Comparison of ENCODE assay signal across 9 mouse cellular contexts in genomic region chr9:61164501-61165251, GRCm38 (mm10).
DNase-seq lines count a peak whose midpoint lies in the region; ATAC-seq and TF ChIP-seq lines count a peak whose summit lies in the region.
"Had no signal": no experiment of that assay in that cellular context is flagged by ENCODE, and none has a peak within 500 bp of the region (broad histone marks: within the 10 kb centered on the region; RNA-seq: fewer than 3 reads in every experiment).

No protein-coding gene starts in this region.

- H3K4me3 ChIP-seq in cerebellum, adult 2 months (replicated peaks; ENCODE audit: insufficient read depth, low read depth, low read length) = no peak overlapping the region
- no peak overlapping the region for H3K4me3 ChIP-seq in limb, embryonic 11.5 days (ENCODE audit: low read depth, low read length)
- no peak overlapping the region for H3K4me3 ChIP-seq in stomach, postnatal 0 days (ENCODE audit: low read depth, low read length)
- H3K4me3 ChIP-seq: megakaryocyte, embryonic 14.5 days had no signal

- TF ChIP-seq CTCF in cerebellum, adult 2 months (IDR thresholded peaks at IDR 0.05; ENCODE audit: borderline replicate concordance, insufficient read depth, low read depth, low read length) = no peak
- TF ChIP-seq CTCF in stomach, postnatal 0 days (IDR thresholded peaks at IDR 0.05; ENCODE audit: low read depth) = peak; percentile 43

- peak; percentile 30 to 54 for DNase-seq in cerebellum, adult 2 months
- DNase-seq in cerebellum, adult 11 months = no peak
- peak; percentile 14 for DNase-seq in adipocyte (ENCODE audit: low spot score)
- peak; percentile 80 for DNase-seq in gastrocnemius, postnatal 25 days
- peak; percentile 45 for DNase-seq in limb, embryonic 11.5 days (ENCODE audit: low spot score)
- peak; percentile 32 for DNase-seq in stomach, postnatal 0 days (ENCODE audit: low spot score)
- DNase-seq in frontal cortex, postnatal 14 days (ENCODE audit: low spot score in 2 of 2) = no peak
- no peak for DNase-seq in layer of hippocampus, postnatal 10 days (ENCODE audit: low spot score in 2 of 2)

- H3K27ac ChIP-seq in cerebellum, adult 2 months (ENCODE audit: insufficient read depth, low read length) = no peak overlapping the region
- no peak overlapping the region for H3K27ac ChIP-seq in limb, embryonic 11.5 days (replicated peaks; ENCODE audit: low read depth, low read length)
- H3K27ac ChIP-seq in stomach, postnatal 0 days (replicated peaks) = peak overlapping the region; percentile 83

- H3K4me2 ChIP-seq in limb, embryonic 11.5 days (ENCODE audit: low read depth, severe bottlenecking) = no peak overlapping the region
- 0 out of 2 replicates have a peak overlapping the region, but pooled peaks have one; percentile 3 for H3K4me2 ChIP-seq in stomach, postnatal 0 days (replicated peaks; ENCODE audit: low read depth)

- TF ChIP-seq EP300 in stomach, postnatal 0 days (optimal IDR thresholded peaks at IDR 0.05) = no peak

- no peaks in the 10 kb centered on the region for H3K36me3 ChIP-seq in limb, embryonic 11.5 days (ENCODE audit: control insufficient read depth, insufficient read depth, low read length)
- no peaks in the 10 kb centered on the region for H3K36me3 ChIP-seq in stomach, postnatal 0 days (ENCODE audit: control insufficient read depth, insufficient read depth, low read length)

- H3K4me1 ChIP-seq in cerebellum, adult 2 months (ENCODE audit: control insufficient read depth, insufficient read depth, low read length) = peaks cover 7% of the 10 kb centered on the region
- peaks cover 47% of the 10 kb centered on the region for H3K4me1 ChIP-seq in limb, embryonic 11.5 days (ENCODE audit: control insufficient read depth, insufficient read depth, low read length)
- peaks cover 4% of the 10 kb centered on the region; the same call in 1 of the 2 replicates for H3K4me1 ChIP-seq in stomach, postnatal 0 days (replicated peaks; ENCODE audit: control insufficient read depth, insufficient read depth)
- H3K4me1 ChIP-seq: megakaryocyte, embryonic 14.5 days had no signal

- no peaks in the 10 kb centered on the region for H3K9me3 ChIP-seq in limb, embryonic 11.5 days (ENCODE audit: control insufficient read depth, low read length)
- no peaks in the 10 kb centered on the region for H3K9me3 ChIP-seq in stomach, postnatal 0 days (ENCODE audit: control insufficient read depth, low read length)
- H3K9me3 ChIP-seq: megakaryocyte, embryonic 14.5 days had no signal

- 50% methylated on average over 11 of the region's 11 CpGs for WGBS in cerebellum, adult 2 months
- WGBS in limb, embryonic 11.5 days = 39% methylated on average over 11 of the region's 11 CpGs
- 35% methylated on average over 11 of the region's 11 CpGs for WGBS in stomach, postnatal 0 days

- no peak overlapping the region for H3K9ac ChIP-seq in limb, embryonic 11.5 days (ENCODE audit: low read length)
- H3K9ac ChIP-seq in stomach, postnatal 0 days (ENCODE audit: low read length) = no peak overlapping the region

- no peaks in the 10 kb centered on the region for H3K27me3 ChIP-seq in cerebellum, adult 2 months (ENCODE audit: control insufficient read depth, insufficient read depth, low read length)
- H3K27me3 ChIP-seq in limb, embryonic 11.5 days (ENCODE audit: control insufficient read depth, insufficient read depth, low read length) = peaks cover 3% of the 10 kb centered on the region; the same call in 1 of the 2 replicates
- no peaks in the 10 kb centered on the region for H3K27me3 ChIP-seq in stomach, postnatal 0 days (ENCODE audit: control insufficient read depth, insufficient read depth, low read length)

- no peak for ATAC-seq in limb, embryonic 11.5 days (ENCODE audit: insufficient number of reproducible peaks, low FRiP score, low TSS enrichment, low read depth)
- peak; percentile 74 for ATAC-seq in stomach, postnatal 0 days (ENCODE audit: low FRiP score, low TSS enrichment)

- TF ChIP-seq POLR2A in cerebellum, adult 2 months (IDR thresholded peaks at IDR 0.05; ENCODE audit: borderline replicate concordance, insufficient read depth, low read length) = no peak

Comparison
In these comparisons a context has a peak if more than half of its experiments do, and no peak if none do; other contexts are left out.
1. DNase-seq: peak in cerebellum, adult 2 months (2 of 2), adipocyte (single experiment), gastrocnemius, postnatal 25 days (single experiment), limb, embryonic 11.5 days (single experiment) and stomach, postnatal 0 days (single experiment); none in cerebellum, adult 11 months (single experiment), frontal cortex, postnatal 14 days (0 of 2) and layer of hippocampus, postnatal 10 days (0 of 2).